Mouse (Mus musculus) MN1 (cell line): ENCODE results near the gene Mettl24.
A peak's percentile ranks its signal among the peaks of the same experiment; 100 is the strongest.
"Not testable (repeated sequence)": the region's sequence is repeated elsewhere in the genome, so short reads cannot be mapped to it uniquely, and the experiment has no call there.

Experiments
- DNase-seq: peaks from one replicate; pipeline ENCODE4 v3.0.0-alpha.2; 2016; ENCODE audit warnings: low spot score

Gene Mettl24

GRCm38 (mm10) chr10:40806221-40806620 is 123.1 kb downstream of the Mettl24 start:
- no peak for DNase-seq

GRCm38 (mm10) chr10:40809411-40809910 is 126.4 kb downstream of the Mettl24 start:
- DNase-seq, result not testable (repeated sequence)

GRCm38 (mm10) chr10:40813627-40814026 is 130.5 kb downstream of the Mettl24 start:
- no peak for DNase-seq

- no peak for DNase-seq
Measured at GRCm38 (mm10) chr10:40816471-40816870, 133.4 kb downstream of the Mettl24 start.

GRCm38 (mm10) chr10:40825952-40826351 is 142.9 kb downstream of the Mettl24 start:
- DNase-seq, result no peak

GRCm38 (mm10) chr10:40827706-40828105 is 144.6 kb downstream of the Mettl24 start:
- DNase-seq, result no peak

- DNase-seq, result peak; percentile 39
Measured at GRCm38 (mm10) chr10:40830312-40830711, 147.2 kb downstream of the Mettl24 start.

GRCm38 (mm10) chr10:40831267-40831666 is 148.2 kb downstream of the Mettl24 start:
- DNase-seq, result no peak

- DNase-seq, result no peak
Measured at GRCm38 (mm10) chr10:40840086-40840485, 157.0 kb downstream of the Mettl24 start.

GRCm38 (mm10) chr10:40843841-40844240 is 160.8 kb downstream of the Mettl24 start:
- DNase-seq, result no peak

GRCm38 (mm10) chr10:40844546-40844945 is 161.5 kb downstream of the Mettl24 start:
- DNase-seq, result no peak

- DNase-seq, result no peak
Measured at GRCm38 (mm10) chr10:40845626-40846025, 162.5 kb downstream of the Mettl24 start.

GRCm38 (mm10) chr10:40847176-40847874 is 164.2 kb downstream of the Mettl24 start:
- no peak for DNase-seq

- DNase-seq, result no peak
Measured at GRCm38 (mm10) chr10:40850644-40851043, 167.6 kb downstream of the Mettl24 start.

GRCm38 (mm10) chr10:40851138-40851537 is 168.1 kb downstream of the Mettl24 start:
- no peak for DNase-seq

- no peak for DNase-seq
Measured at GRCm38 (mm10) chr10:40855616-40856015, 172.5 kb downstream of the Mettl24 start.

- no peak for DNase-seq
Measured at GRCm38 (mm10) chr10:40856703-40857102, 173.6 kb downstream of the Mettl24 start.

GRCm38 (mm10) chr10:40857599-40857998 is 174.5 kb downstream of the Mettl24 start:
- peak; percentile 37 for DNase-seq
